Mouse (Mus musculus): Measurements from ENCODE around the gene 1700066M21Rik. TPM values are rescaled to one million over a fixed set of nuclear protein-coding genes. Genes with fewer than 3 reads are reported as not detected.

1700066M21Rik gene
- polyA plus RNA-seq, 1 experiment, result 0.91 TPM

- Histone ChIP-seq H3K4me3 (replicated peaks) (no peak overlapping the region), H3K9me3 (ENCODE audit: control insufficient read depth, low read length) (no peaks in the 10 kb centered on the region), H3K27me3 (ENCODE audit: control insufficient read depth) (no peaks in the 10 kb centered on the region), H3K36me3 (ENCODE audit: control insufficient read depth) (peaks cover 26% of the 10 kb centered on the region), H3K4me1 (ENCODE audit: control insufficient read depth) (peaks cover 34% of the 10 kb centered on the region)
- TF ChIP-seq GATA1 (IDR thresholded peaks at IDR 0.05; ENCODE audit: low read length) (no peak), TAL1 (IDR thresholded peaks at IDR 0.05; ENCODE audit: low read length) (no peak)
Observed at GRCm38 (mm10) chr1:57408994-57409393, 31.6 kb downstream of the 1700066M21Rik start.

- TF ChIP-seq GATA1 (IDR thresholded peaks at IDR 0.05; ENCODE audit: low read length) (no peak), TAL1 (IDR thresholded peaks at IDR 0.05; ENCODE audit: low read length) (no peak)
- H3K9me3 ChIP-seq (ENCODE audit: control insufficient read depth, low read length), result no peaks in the 10 kb centered on the region
- peaks cover 5% of the 10 kb centered on the region for H3K4me1 ChIP-seq (ENCODE audit: control insufficient read depth)
- no peaks in the 10 kb centered on the region for H3K27me3 ChIP-seq (ENCODE audit: control insufficient read depth)
- peaks cover 48% of the 10 kb centered on the region for H3K36me3 ChIP-seq (ENCODE audit: control insufficient read depth)
- no peak overlapping the region for H3K4me3 ChIP-seq (replicated peaks)
Observed at GRCm38 (mm10) chr1:57413397-57413796, 36.0 kb downstream of the 1700066M21Rik start.

- TF ChIP-seq TAL1 (IDR thresholded peaks at IDR 0.05; ENCODE audit: low read length) (no peak), GATA1 (IDR thresholded peaks at IDR 0.05; ENCODE audit: low read length) (no peak)
- H3K4me3 ChIP-seq (replicated peaks), result no peak overlapping the region
- no peaks in the 10 kb centered on the region for H3K27me3 ChIP-seq (ENCODE audit: control insufficient read depth)
- no peaks in the 10 kb centered on the region for H3K36me3 ChIP-seq (ENCODE audit: control insufficient read depth)
- no peaks in the 10 kb centered on the region for H3K4me1 ChIP-seq (ENCODE audit: control insufficient read depth)
- H3K9me3 ChIP-seq (ENCODE audit: control insufficient read depth, low read length), result no peaks in the 10 kb centered on the region
Observed at GRCm38 (mm10) chr1:57423696-57424095, 46.3 kb downstream of the 1700066M21Rik start.

GRCm38 (mm10) chr1:57428368-57429308, 51.2 kb downstream of the 1700066M21Rik start:
- Histone ChIP-seq H3K27me3 (ENCODE audit: control insufficient read depth) (peaks cover 10% of the 10 kb centered on the region), H3K4me3 (replicated peaks) (no peak overlapping the region), H3K9me3 (ENCODE audit: control insufficient read depth, low read length) (no peaks in the 10 kb centered on the region), H3K4me1 (ENCODE audit: control insufficient read depth) (no peaks in the 10 kb centered on the region), H3K36me3 (ENCODE audit: control insufficient read depth) (no peaks in the 10 kb centered on the region)
- no peak for TF ChIP-seq GATA1 (IDR thresholded peaks at IDR 0.05; ENCODE audit: low read length)
- TF ChIP-seq TAL1 (IDR thresholded peaks at IDR 0.05; ENCODE audit: low read length), result no peak

- TF ChIP-seq GATA1 (IDR thresholded peaks at IDR 0.05; ENCODE audit: low read length) (no peak), TAL1 (IDR thresholded peaks at IDR 0.05; ENCODE audit: low read length) (no peak)
- H3K27me3 ChIP-seq (ENCODE audit: control insufficient read depth), result peaks cover 10% of the 10 kb centered on the region
- no peaks in the 10 kb centered on the region for H3K4me1 ChIP-seq (ENCODE audit: control insufficient read depth)
- no peak overlapping the region for H3K4me3 ChIP-seq (replicated peaks)
- no peaks in the 10 kb centered on the region for H3K9me3 ChIP-seq (ENCODE audit: control insufficient read depth, low read length)
- H3K36me3 ChIP-seq (ENCODE audit: control insufficient read depth), result no peaks in the 10 kb centered on the region
Observed at GRCm38 (mm10) chr1:57429786-57430483, 52.5 kb downstream of the 1700066M21Rik start.

- H3K4me1 ChIP-seq (ENCODE audit: control insufficient read depth), result peaks cover 13% of the 10 kb centered on the region
- TF ChIP-seq GATA1 (IDR thresholded peaks at IDR 0.05; ENCODE audit: low read length) (no peak), TAL1 (IDR thresholded peaks at IDR 0.05; ENCODE audit: low read length) (no peak)
- no peaks in the 10 kb centered on the region for H3K36me3 ChIP-seq (ENCODE audit: control insufficient read depth)
- peaks cover 10% of the 10 kb centered on the region for H3K27me3 ChIP-seq (ENCODE audit: control insufficient read depth)
- H3K4me3 ChIP-seq (replicated peaks), result no peak overlapping the region
- H3K9me3 ChIP-seq (ENCODE audit: control insufficient read depth, low read length), result no peaks in the 10 kb centered on the region
Observed at GRCm38 (mm10) chr1:57433141-57433540, 55.7 kb downstream of the 1700066M21Rik start.

Other genes with a start within 250 kb of the 1700066M21Rik start
- gene Maip1, start 28.7 kb downstream of the 1700066M21Rik start, polyA plus RNA-seq (2012), result 1.4 and 1.6 TPM in 2 replicates
- 0.10 and 0.12 TPM in 2 replicates for gene Tyw5, start 29.5 kb downstream of the 1700066M21Rik start, polyA plus RNA-seq (2012)